Comparison of ENCODE assay signal across 20 mouse cellular contexts in genomic region chr15:61506361-61506897, GRCm38 (mm10).
A peak's percentile ranks its signal among the peaks of the same experiment; 100 is the strongest.
DNase-seq lines count a peak whose midpoint lies in the region; ATAC-seq lines count a peak whose summit lies in the region.
"Had no signal": no experiment of that assay in that cellular context is flagged by ENCODE, and none has a peak within 500 bp of the region (broad histone marks: within the 10 kb centered on the region; RNA-seq: fewer than 3 reads in every experiment).

No protein-coding gene starts in this region.

- peak; percentile 94 for ATAC-seq in intestine, embryonic 16.5 days
- no peak for ATAC-seq in stomach, embryonic 16.5 days (ENCODE audit: insufficient read depth, low FRiP score)
- ATAC-seq in cerebellum, adult (ENCODE audit: insufficient number of reproducible peaks, low FRiP score, low TSS enrichment) = no peak
- ATAC-seq: activated CD4-positive, CD25-positive, alpha-beta regulatory T cell, adult 4 months; forebrain, embryonic 14.5 days; hindbrain, embryonic 16.5 days had no signal

- WGBS in intestine, embryonic 16.5 days = 65% methylated on average over 6 of the region's 6 CpGs
- WGBS in stomach, embryonic 16.5 days = 69% methylated on average over 6 of the region's 6 CpGs

- no peak overlapping the region for H3K4me2 ChIP-seq in intestine, embryonic 16.5 days (ENCODE audit: low read depth, low read length)
- no peak overlapping the region for H3K4me2 ChIP-seq in stomach, embryonic 16.5 days (ENCODE audit: low read depth, low read length)
- H3K4me2 ChIP-seq: heart, embryonic 13.5 days; hindbrain, embryonic 12.5 days had no signal

- no peak overlapping the region; the same call in 1 of the 2 replicates for H3K27ac ChIP-seq in intestine, embryonic 16.5 days (ENCODE audit: low read length)
- H3K27ac ChIP-seq in stomach, embryonic 16.5 days (ENCODE audit: low read length) = peak overlapping the region; percentile 35; the same call in 1 of the 2 replicates
- H3K27ac ChIP-seq: embryonic facial prominence, embryonic 10.5 days; forebrain, embryonic 10.5 days; gastrocnemius, adult 2 months; heart, embryonic 13.5 days; hindbrain, embryonic 12.5 days had no signal

- H3K27me3 ChIP-seq in intestine, embryonic 16.5 days (replicated peaks; ENCODE audit: control insufficient read depth, insufficient read depth, low read length) = no peaks in the 10 kb centered on the region
- no peaks in the 10 kb centered on the region for H3K27me3 ChIP-seq in stomach, embryonic 16.5 days (ENCODE audit: control insufficient read depth, insufficient read depth, low read length)
- H3K27me3 ChIP-seq: heart, embryonic 13.5 days; hindbrain, embryonic 12.5 days had no signal

- no peak overlapping the region for H3K9ac ChIP-seq in intestine, embryonic 16.5 days (ENCODE audit: low read depth, low read length)
- H3K9ac ChIP-seq in stomach, embryonic 16.5 days (ENCODE audit: low read length) = no peak overlapping the region
- H3K9ac ChIP-seq: heart, embryonic 13.5 days; hindbrain, embryonic 12.5 days had no signal

- no peaks in the 10 kb centered on the region for H3K4me1 ChIP-seq in intestine, embryonic 16.5 days (ENCODE audit: control insufficient read depth, insufficient read depth, low read length)
- no peaks in the 10 kb centered on the region for H3K4me1 ChIP-seq in stomach, embryonic 16.5 days (ENCODE audit: control insufficient read depth, insufficient read depth, low read length)
- H3K4me1 ChIP-seq: embryonic facial prominence, embryonic 10.5 days; forebrain, embryonic 10.5 days; heart, embryonic 13.5 days; hindbrain, embryonic 12.5 days had no signal

- no peak overlapping the region for H3K4me3 ChIP-seq in intestine, embryonic 16.5 days (ENCODE audit: low read length)
- H3K4me3 ChIP-seq in stomach, embryonic 16.5 days (replicated peaks; ENCODE audit: low read length) = no peak overlapping the region
- H3K4me3 ChIP-seq: embryonic facial prominence, embryonic 10.5 days; forebrain, embryonic 10.5 days; gastrocnemius, adult 2 months; heart, embryonic 13.5 days; hindbrain, embryonic 12.5 days had no signal

- H3K36me3 ChIP-seq in intestine, embryonic 16.5 days (ENCODE audit: control insufficient read depth, insufficient read depth, low read length) = no peaks in the 10 kb centered on the region
- no peaks in the 10 kb centered on the region for H3K36me3 ChIP-seq in stomach, embryonic 16.5 days (ENCODE audit: control insufficient read depth, insufficient read depth, low read length)
- H3K36me3 ChIP-seq: embryonic facial prominence, embryonic 10.5 days; forebrain, embryonic 10.5 days; heart, embryonic 13.5 days; hindbrain, embryonic 12.5 days had no signal

- no peaks in the 10 kb centered on the region for H3K9me3 ChIP-seq in intestine, embryonic 16.5 days (ENCODE audit: control insufficient read depth, low read length)
- H3K9me3 ChIP-seq in stomach, embryonic 16.5 days (replicated peaks; ENCODE audit: control insufficient read depth, low read length) = no peaks in the 10 kb centered on the region
- H3K9me3 ChIP-seq: embryonic facial prominence, embryonic 10.5 days; forebrain, embryonic 10.5 days; heart, embryonic 13.5 days; hindbrain, embryonic 12.5 days had no signal

- DNase-seq in fat pad, adult 2 months (ENCODE audit: extremely low read depth, low read depth, low spot score) = peak; percentile 82
- no peak for DNase-seq in right cerebral cortex, adult 2 months (ENCODE audit: low spot score in 2 of 2)
- no peak for DNase-seq in lung, postnatal 10 days
- DNase-seq: adrenal gland, postnatal 14 days; cerebellum, adult 2 months; cerebellum, postnatal 10 days; gastrocnemius, adult 2 months; gastrocnemius, postnatal 25 days; heart, adult 11 months; heart, postnatal 4 days had no signal
